Mouse (Mus musculus) adrenal gland, postnatal 10 days (tissue): ENCODE measurements around the gene Tmem63a. TPM values are rescaled to one million over a fixed set of nuclear protein-coding genes. Genes with fewer than 3 reads are reported as not detected.
A peak's percentile ranks its signal among the peaks of the same experiment; 100 is the strongest.
"Not testable (repeated sequence)": the region's sequence is repeated elsewhere in the genome, so short reads cannot be mapped to it uniquely, and the experiment has no call there.

Experiments used
- DNase-seq: peaks from one replicate; pipeline ENCODE4 v3.0.0; 2021; ENCODE audit warnings: mixed read lengths
- total RNA-seq, 2 experiments: library from RNA; stranded (reverse); gene quantifications; 2 replicates each; pipeline ENCODE4 v1.2.3; 2021

The Tmem63a gene
- total RNA-seq, 2 experiments from 2014 or later: 24.7 to 27.3 TPM

DNA sequence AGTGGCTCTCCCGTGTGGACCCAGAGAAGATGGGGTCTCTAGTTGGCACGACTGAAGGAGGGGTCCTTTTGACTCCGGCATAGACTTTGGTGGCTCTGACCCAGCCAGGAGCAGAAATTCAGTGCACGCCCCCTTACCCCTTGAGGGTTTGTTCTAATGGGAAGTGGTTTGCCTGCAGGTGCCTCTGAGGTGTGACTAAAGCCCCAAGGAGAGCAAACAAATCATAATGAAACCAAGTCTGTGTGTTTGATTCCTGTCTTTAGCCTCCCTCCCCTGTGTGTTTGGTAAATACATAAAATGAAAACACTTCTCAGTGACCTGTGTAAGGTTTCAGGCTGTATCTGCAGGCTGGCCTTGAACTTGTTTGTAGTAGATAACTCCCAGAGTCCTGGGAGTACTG is 15.9 kb upstream of the Tmem63a start:
- DNase-seq: no peak

DNA sequence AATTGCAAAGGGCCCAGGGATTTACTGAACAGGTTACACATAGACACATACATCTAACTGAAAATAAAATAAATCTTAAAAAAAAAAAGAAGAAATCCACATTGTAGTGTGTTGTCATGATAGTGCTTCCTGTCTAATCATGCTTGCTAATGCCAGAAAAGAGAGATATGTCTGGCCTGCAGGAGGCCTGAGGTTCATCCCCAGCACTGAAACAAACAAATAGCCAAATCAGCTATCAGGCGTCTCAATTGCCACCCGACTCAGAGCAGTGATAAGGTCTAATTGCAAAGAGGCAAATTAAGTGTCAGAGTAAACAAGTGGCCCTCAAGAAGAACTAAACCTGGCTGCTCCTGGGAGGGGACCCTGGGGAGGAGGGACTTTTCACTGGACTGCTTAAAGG is 12.5 kb upstream of the Tmem63a start:
- no peak for DNase-seq

DNA sequence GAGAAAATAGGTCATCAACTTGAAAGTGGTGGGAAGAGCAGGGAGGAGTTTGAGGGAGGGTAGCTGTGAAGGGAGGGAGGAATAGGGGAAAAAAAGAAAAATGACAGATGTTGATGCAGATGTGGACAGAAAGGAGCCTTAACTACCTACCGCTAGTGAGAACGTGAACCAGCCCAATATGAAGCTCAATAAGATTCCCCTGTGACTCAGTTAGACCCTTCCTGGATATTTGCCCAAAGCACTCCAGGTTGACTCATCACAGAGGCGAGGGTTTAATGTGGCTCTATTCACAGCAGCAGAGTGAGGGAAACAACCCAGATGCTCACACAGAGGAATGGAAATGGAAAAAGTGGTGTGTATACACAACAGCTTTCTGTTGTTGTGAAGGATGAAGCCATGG is 11.0 kb upstream of the Tmem63a start:
- no peak for DNase-seq

DNA sequence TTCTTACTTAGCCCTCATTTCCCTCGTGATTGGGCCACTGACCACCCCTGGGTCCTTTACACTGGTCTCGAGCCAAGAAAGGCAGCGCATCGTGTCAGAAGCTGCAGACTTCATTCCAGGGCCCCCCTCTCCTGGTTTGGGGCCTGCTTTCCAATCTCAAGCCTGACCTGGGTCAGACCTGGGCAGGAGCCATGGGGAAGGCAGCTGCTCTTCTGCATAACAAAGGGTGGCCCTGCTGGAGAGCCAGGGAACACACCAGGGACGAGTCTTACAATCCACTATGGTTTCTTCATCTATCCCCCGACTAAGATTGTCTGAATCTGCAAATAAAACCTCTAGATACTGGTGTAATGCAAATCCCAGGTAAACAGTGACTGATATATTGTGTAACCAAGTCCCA is 8.5 kb upstream of the Tmem63a start:
- no peak for DNase-seq

DNA sequence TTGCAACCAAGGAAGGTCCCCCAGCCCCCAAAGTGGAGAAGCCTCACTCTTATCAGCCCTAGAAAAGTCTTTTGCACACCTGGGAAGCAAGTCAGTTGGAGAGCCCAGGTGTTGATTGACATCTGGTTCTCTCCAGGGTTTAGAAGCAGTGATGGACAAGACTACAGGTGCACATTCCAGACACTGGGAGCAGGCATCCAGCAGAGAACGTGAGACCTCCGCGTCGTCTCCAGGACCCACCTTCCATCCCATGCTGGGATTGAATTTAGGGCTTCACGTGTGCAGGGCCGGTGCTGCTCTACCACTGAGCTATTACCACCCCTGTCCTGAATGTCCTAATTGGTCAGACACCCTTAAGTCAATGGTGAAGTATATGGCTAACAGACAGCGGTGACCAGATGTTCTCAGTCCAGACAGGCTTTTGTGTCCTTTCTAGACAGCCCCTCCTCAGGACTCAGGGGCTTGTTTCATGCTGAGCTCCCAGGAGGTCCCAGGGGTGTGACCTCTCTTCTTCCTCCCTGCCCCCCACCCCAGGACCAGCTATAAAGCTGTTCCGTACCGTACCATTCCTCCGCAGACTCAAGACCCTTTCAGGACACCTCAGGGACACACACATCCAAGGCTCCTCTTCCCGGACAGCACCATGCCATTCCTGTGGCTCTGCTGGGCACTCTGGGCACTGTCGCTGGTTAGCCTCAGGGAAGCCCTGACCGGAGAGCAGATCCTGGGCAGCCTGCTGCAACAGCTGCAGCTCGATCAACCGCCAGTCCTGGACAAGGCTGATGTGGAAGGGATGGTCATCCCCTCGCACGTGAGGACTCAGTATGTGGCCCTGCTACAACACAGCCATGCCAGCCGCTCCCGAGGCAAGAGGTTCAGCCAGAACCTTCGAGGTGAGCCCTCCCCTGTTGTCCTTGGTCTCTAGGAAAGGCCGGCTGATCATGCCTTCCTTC is 7.4 kb upstream of the Tmem63a start, which contains the start of gene Lefty1:
TSS of gene Lefty1 (plus strand) at position 556 of the 953 bp plus-strand sequence.
- no peak for DNase-seq

DNA sequence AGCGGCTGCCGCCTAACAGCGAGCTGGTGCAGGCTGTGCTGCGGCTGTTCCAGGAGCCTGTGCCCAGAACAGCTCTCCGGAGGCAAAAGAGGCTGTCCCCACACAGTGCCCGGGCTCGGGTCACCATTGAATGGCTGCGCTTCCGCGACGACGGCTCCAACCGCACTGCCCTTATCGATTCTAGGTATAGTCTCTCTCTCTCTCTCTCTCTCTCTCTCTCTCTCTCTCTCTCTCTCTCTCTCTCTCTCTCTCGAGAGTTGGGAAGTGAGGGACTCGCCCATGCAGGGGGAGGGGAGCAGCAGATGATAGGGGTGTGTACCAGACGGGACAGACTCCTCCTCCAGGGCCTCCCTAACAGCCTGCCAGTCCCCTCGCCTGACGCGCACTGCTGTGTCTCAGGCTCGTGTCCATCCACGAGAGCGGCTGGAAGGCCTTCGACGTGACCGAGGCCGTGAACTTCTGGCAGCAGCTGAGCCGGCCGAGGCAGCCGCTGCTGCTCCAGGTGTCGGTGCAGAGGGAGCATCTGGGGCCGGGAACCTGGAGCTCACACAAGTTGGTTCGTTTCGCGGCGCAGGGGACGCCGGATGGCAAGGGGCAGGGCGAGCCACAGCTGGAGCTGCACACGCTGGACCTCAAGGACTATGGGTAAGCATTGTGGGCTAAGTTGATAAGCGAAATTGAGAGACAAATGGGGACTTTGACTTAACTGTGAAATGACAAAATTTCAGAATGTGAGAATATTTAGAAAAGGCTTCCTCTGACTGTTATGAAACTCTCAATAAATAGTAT is 5.3 kb upstream of the Tmem63a start:
- peak; percentile 62 for DNase-seq

DNA sequence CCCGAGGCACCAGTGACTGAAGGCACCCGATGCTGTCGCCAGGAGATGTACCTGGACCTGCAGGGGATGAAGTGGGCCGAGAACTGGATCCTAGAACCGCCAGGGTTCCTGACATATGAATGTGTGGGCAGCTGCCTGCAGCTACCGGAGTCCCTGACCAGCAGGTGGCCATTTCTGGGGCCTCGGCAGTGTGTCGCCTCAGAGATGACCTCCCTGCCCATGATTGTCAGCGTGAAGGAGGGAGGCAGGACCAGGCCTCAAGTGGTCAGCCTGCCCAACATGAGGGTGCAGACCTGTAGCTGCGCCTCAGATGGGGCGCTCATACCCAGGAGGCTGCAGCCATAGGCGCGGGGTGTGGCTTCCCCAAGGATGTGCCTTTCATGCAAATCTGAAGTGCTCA is 4.5 kb upstream of the Tmem63a start:
- not testable (repeated sequence) for DNase-seq

DNA sequence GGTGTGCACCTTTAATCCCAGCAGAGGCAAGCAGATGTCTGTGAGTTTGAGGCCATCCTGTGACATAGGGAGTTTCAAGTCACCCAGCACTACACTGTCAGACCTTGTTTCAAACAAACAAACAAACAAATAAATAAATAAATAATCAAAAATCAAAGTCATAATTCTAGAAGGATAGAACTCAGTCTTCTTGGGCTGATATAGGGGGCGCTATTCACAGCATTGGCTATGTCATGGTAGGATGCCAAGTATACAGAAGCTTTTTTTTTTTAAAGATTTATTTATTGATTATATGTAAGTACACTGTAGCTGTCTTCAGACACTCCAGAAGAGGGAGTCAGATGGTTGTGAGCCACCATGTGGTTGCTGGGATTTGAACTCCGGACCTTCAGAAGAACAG is 3.4 kb upstream of the Tmem63a start:
- not testable (repeated sequence) for DNase-seq

DNA sequence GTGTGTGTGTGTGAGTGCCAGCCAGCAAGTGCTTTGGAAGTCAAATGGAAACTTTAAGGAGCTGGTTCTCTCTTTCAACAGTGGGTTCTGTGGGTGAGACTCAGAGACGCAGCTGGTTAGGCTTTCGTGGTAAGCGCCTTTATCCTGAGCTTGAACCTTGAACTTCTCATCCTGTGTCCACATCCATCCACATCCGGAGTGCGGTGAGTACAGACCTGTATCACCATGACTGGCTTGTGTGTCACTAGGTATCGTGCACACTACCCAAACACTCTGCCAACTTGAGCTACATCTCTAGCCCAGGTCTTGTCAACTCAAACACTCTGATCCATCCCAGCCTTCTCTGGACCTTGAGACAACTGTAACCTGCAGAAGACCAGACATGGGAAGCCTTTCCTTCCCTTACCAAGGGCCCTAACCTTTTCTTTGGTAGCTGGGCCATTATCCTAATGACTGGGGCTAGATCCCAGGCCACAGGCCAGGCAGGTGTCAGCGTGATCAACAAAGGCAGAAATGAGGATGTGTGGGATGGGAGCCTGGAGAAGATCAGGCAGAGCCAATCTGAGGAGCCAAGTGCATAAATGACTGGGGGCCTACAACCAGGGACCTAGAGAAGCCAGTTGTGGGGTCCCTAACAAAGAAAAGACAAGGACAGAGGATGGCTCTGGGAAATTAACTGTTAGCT is 1.2 kb upstream of the Tmem63a start:
- no peak for DNase-seq

DNA sequence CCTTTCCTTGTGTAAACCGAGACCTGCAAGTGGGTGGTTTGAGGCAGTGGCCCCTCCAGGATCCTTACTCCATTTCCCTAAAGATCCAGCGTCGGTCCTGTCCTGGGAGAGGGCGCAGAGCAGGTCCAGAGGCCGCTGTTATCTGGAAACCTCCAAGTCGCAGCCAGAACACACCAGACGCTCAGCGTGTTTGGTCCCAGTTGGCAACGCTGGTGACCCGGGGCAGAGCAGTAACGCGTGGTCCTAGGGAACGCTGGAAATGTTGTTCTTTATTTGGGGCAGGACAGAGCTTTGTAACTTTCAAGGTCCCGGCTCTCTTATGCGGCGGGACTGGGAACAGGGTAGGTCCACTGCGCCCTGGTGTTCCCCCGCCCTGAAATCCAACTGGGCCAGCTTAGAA is 418 bp upstream of the Tmem63a start:
- DNase-seq: peak; percentile 54

DNA sequence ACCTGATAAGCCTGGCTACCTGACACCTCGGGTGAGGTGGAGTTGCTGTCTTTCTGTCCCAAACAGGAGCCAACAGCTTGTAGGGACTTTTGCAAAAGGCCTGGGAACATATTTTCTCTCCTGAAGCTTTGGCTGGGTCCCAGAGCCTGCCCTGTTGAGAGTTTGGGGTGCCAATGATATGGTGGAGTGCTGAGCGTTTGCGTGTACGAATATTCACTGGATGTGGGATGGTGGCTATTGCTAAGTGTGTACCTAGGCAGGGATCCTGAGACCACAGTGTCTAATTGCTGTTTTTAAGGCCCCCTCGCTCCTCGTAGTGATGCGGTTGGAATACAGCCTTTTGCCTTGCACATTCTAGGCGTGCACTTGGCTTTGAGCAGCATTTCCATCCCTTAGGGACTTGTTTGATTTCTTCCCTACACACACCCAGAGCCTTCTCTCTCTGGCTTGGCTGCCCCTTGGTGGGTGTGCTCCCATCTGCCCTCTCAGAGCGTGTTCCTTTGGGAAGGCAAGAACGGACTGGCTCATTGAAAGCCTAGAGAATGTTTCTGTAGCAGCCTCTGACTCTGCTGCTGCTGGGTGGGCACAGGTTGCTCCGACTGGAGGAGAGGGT is 994 bp downstream of the Tmem63a start:
- DNase-seq: no peak

DNA sequence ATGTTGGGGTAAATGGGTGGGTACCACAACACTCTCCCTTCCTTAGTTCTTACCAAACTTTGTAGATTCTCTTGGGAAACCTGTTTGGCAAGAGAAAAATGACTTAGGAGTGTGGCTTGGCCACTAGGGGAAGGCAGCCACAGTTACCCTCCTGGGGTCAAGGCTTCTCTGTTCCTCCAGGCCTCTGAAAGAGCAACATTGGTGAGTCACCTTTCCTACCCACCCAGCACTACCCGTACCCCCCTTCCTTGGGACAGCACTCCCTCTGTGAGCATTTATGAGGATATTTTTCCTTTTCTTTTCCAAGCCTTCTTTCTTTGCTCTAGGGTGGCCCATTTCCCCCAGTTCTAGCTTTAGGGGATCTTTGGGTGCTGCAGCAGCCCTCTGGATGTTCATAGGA is 1.8 kb downstream of the Tmem63a start:
- DNase-seq: peak; percentile 53

DNA sequence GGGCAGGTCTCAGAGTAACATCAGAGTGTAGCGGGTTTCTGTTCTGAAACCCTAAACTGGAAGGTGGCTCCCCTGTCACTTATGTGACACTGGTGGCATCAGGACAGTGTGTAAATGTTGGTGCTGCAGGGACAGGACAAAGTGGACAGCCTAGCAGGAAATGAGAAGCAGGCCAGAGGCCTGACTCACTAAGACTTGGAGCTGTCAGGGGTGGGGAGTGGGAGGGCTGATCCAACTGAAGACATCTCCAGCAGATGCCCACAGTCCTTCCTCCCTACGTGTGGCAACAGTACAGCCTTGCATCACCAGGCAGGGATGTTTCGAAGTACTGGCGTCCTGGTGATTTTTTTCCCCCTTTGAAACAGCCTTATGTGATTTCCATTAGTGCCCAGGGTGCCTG is 2.4 kb downstream of the Tmem63a start:
- peak; percentile 45 for DNase-seq

DNA sequence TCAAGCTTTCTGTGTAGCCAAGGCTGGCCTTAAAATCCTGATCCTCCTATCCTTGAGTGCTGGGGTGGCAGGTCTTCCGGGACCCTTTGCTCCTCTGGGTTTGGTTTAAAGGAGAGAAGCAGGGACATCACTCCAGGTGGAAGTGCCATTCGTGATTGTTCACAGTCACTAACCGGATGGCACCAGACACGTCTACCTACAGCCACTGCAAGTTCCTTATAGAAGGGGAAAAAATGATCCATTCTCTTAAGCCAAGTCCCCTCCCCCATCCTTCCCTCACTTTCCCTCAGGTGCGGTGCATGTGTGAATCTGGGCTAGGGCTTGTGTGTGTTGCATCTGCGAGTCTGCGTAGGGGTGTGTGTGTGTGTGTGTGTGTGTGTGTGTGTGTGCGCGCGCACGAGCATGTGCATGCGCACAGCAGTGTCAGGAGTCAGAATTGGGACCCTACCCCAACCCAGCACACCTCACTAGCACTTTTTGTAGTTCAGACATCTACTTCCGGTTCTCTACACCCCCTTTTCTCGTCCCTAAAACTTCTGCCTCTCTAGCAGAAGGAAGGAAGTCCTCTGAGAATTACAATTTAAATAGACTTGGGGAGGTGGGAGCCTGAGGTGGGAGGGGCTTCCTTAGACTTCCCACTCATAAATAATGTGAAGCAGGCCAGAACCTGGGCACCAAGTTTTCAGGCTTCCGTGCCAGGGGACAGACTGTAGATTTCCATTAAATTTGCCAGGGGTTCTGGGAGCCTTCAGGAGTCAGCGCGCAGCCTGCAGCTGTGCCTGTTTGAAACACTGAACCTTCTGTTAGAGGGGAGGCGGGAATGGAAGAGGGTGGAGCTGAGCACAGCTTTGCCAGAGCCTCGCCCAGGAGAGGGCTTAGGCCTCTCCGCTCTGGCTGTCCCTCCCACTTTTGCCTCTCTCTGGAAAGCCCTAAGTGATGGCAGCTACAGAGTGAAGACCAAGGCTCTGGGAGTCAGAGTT is 3.1 kb downstream of the Tmem63a start:
- peak; percentile 66 for DNase-seq

DNA sequence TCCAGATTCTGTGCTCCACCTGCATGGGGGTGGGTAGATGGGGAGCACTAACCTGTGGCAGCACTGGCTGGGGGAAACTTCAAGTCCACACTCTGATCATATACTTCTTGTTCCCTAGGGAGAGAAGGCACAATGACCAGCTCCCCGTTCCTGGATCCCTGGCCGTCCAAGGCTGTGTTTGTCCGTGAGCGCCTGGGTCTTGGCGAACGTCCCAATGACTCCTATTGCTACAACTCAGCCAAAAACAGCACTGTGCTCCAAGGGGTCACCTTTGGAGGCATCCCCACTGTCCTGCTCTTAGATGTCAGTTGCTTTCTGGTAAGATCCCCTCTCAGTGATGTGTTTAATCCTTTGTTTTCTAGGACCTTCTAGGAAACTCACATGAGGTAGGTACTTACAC is 4.3 kb downstream of the Tmem63a start:
- peak; percentile 83 for DNase-seq

DNA sequence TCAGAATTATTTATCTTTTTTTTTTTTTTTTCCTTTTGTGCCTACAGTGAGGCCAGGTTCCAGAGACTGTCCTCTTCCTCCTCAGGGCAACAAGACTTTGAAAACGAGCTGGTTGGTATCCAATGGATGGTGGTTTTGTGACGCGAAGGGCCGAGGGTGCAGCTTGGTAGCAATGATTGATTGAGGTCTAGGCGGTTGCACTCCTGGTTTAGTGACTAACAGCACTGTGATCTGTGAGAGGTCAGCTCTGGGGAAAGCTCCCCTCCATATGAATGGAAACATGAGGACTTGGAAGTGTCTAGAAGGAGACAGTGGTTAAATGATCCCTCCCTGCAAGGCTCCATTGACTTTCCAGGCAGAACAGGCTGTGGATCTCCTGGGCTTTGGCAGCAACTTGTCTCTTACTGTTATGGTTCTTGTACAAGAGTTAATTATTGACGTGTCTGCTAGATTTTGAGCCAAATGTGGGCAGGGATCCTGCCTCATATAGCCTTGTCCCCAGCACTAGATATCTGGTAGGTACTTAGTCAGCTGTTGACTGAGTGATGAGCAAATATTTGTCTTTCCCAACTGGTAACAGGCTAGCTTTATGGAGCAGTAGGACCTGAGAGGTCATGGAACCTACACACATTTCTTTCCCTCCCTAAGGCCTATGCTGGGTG is 10.1 kb downstream of the Tmem63a start:
- no peak for DNase-seq

DNA sequence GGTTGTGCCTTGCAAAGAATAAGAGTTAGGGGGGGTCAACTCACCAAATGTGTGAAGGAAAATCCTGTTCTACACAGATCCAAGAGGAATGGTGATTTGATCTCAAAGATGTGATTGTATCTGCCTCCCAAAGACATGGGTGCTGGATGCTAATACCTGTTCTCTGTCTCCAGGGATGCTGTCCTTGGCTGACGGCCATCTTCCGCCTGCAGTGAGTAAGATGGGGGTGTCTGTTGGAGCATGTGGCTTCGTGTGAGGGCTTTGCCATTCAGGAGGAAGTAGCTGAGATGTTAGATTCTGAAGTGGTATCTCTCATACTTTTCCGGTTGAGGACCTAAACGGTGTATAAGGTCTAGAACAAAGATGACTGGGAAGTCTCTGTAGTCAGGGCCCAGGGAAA is 10.7 kb downstream of the Tmem63a start:
- no peak for DNase-seq

DNA sequence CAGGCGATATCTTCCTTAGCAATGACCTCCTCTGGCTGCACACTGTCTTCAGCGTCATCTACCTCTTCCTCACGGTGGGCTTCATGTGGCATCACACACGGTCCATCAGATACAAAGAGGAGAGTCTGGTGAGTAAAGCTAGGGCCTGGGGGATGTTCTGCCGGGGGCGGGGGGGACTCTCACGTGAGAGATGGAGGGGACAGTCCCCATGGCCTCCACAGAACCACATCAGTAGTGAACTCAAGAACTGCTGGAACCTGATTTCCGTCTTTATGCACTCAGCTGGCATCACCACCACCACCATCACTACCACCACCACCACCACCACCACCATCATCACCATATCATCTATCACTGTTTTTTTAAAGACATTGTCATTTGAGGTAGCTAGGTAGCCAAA is 14.3 kb downstream of the Tmem63a start:
- DNase-seq: no peak

DNA sequence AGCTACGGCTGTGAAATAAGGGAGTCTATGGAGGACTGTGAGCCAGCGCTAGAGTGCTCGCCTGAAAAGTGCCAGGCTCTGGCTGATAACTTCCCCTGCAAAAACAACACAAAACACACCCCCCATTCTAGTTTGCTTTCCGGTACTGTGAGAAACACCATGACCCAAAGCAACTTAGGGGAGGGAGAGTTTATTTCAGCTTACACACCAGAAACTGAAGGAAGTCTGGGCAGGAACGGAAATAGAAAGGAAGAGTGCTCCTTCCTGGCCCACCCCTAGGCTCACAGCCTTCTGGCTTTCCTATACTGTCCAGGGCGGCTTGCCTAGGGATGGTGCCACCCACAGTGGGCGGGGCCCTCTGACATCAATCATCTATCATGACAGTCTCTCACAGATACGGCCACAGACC is 14.8 kb downstream of the Tmem63a start:
- peak; percentile 65 for DNase-seq

DNA sequence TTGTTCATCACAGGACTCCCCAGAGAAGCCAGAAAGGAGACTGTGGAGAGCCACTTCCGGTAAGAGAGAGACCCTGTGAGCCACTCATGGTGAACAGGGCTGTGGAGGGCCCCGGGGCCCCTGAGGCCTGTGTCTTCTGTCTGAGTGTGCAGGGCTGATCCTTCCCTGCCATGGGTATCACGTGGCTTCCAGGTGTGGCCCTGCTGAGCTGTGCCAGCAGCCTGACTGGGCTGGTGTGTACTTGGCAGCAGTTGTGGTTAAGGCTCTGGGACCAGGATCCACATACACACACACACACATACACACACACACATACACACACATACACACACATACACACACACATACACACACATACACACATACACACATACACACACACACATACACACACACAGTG is 15.8 kb downstream of the Tmem63a start:
- DNase-seq: no peak
